Mouse (Mus musculus): ENCODE measurements at regions not wholly inside any gene's neighbourhood (a gene's known extent, or its start where the extent isn't known, plus 50 kb on each side); places are given as distances from the start of the nearest gene placed in this dataset.

- no peak for TF ChIP-seq CTCF (IDR thresholded peaks at IDR 0.05; ENCODE audit: low read depth, low read length)
- no peak for TF ChIP-seq POLR2A (IDR thresholded peaks at IDR 0.05; ENCODE audit: extremely low read depth, insufficient read depth, low read length)
Observed at GRCm38 (mm10) chr19:54730296-54730695, 396.7 kb downstream of the Gpam start.
